Mouse (Mus musculus) stomach, embryonic 15.5 days (tissue): ENCODE measurements around the gene Tnpo3. TPM values are rescaled to one million over a fixed set of nuclear protein-coding genes. Genes with fewer than 3 reads are reported as not detected.
"Not testable (repeated sequence)": the region's sequence is repeated elsewhere in the genome, so short reads cannot be mapped to it uniquely, and the experiment has no call there.

Experiments used
- ATAC-seq: fragments of 200-750 bp; cut with Nextera tagmentation; 2 replicates; pipeline ENCODE4 v1.8.0; 2017; ENCODE audit warnings: low read depth, moderate number of reproducible peaks, moderate TSS enrichment; ENCODE audit not compliant: insufficient read depth, low FRiP score
- H3K27ac ChIP-seq: fragments of 300-500 bp; sonication (generic); 2 replicates; pipeline ENCODE4 v1.5.1; 2015; ENCODE audit warnings: mild to moderate bottlenecking, inconsistent platforms
- H3K27me3 ChIP-seq: fragments of 300-500 bp; sonication (generic); replicated peaks from 2 replicates; pipeline ENCODE4 v1.6.1; 2015; ENCODE audit warnings: inconsistent platforms
- H3K36me3 ChIP-seq: fragments of 300-500 bp; sonication (generic); 2 replicates; pipeline ENCODE4 v1.6.1; 2015; ENCODE audit warnings: inconsistent platforms
- H3K4me1 ChIP-seq: fragments of 300-500 bp; sonication (generic); 2 replicates; pipeline ENCODE4 v1.6.1; 2015; ENCODE audit warnings: inconsistent platforms
- H3K4me2 ChIP-seq: fragments of 300-500 bp; sonication (generic); 2 replicates; pipeline ENCODE4 v1.6.1; 2015; ENCODE audit warnings: mild to moderate bottlenecking, inconsistent platforms
- H3K4me3 ChIP-seq: fragments of 300-500 bp; sonication (generic); replicated peaks from 2 replicates; pipeline ENCODE4 v1.5.1; 2015; ENCODE audit warnings: inconsistent platforms
- H3K9ac ChIP-seq: fragments of 300-500 bp; sonication (generic); 2 replicates; pipeline ENCODE4 v1.6.1; 2015; ENCODE audit warnings: inconsistent platforms
- H3K9me3 ChIP-seq: fragments of 300-500 bp; sonication (generic); 2 replicates; pipeline ENCODE4 v1.6.1; 2016; ENCODE audit warnings: inconsistent platforms
- WGBS: fragments of 180-500 bp; shearing (Covaris S2); methylation state at CpG from one replicate; pipeline ENCODE4 v1.1.7; 2015; 5-methylcytosine and 5-hydroxymethylcytosine counted together
- polyA plus RNA-seq: library from polyadenylated mRNA; unstranded; fragments of >200 nt; fragmentation: Nextera tagmentation; extraction: Ambion mirVana; gene quantifications from 2 replicates; pipeline ENCODE4 v1.2.1, GENCODE M21; 2015

The Tnpo3 gene
- polyA plus RNA-seq, 1 experiment from 2014 or later = 76.7 TPM

GRCm38 (mm10) chr6:29600188-29600587 is 9.5 kb downstream of the Tnpo3 start:
- Histone ChIP-seq H3K27ac (no peak overlapping the region), H3K36me3 (no peaks in the 10 kb centered on the region), H3K4me2 (no peak overlapping the region), H3K9ac (no peak overlapping the region), H3K9me3 (no peaks in the 10 kb centered on the region), H3K4me3 (no peak overlapping the region), H3K4me1 (no peaks in the 10 kb centered on the region), H3K27me3 (no peaks in the 10 kb centered on the region)
- ATAC-seq = no peak

GRCm38 (mm10) chr6:29595656-29596055 is 14.0 kb downstream of the Tnpo3 start:
- no peak for ATAC-seq
- Histone ChIP-seq H3K27me3 (no peaks in the 10 kb centered on the region), H3K4me3 (no peak overlapping the region), H3K9ac (no peak overlapping the region), H3K4me2 (no peak overlapping the region), H3K4me1 (no peaks in the 10 kb centered on the region), H3K27ac (no peak overlapping the region), H3K36me3 (no peaks in the 10 kb centered on the region), H3K9me3 (no peaks in the 10 kb centered on the region)
- 74% methylated on average over 2 of the region's 2 CpGs for WGBS

GRCm38 (mm10) chr6:29581202-29581601 is 28.5 kb downstream of the Tnpo3 start:
- no peak overlapping the region for H3K4me2 ChIP-seq
- no peaks in the 10 kb centered on the region for H3K9me3 ChIP-seq
- H3K4me1 ChIP-seq = no peaks in the 10 kb centered on the region
- no peak for ATAC-seq
- H3K27ac ChIP-seq = no peak overlapping the region
- H3K36me3 ChIP-seq = peaks cover 47% of the 10 kb centered on the region
- no peak overlapping the region for H3K4me3 ChIP-seq
- WGBS = 93% methylated on average over 3 of the region's 3 CpGs
- no peaks in the 10 kb centered on the region for H3K27me3 ChIP-seq
- H3K9ac ChIP-seq = no peak overlapping the region

GRCm38 (mm10) chr6:29580770-29581169 is 28.9 kb downstream of the Tnpo3 start:
- no peaks in the 10 kb centered on the region for H3K4me1 ChIP-seq
- no peak overlapping the region for H3K4me3 ChIP-seq
- WGBS = 90% methylated on average over 1 of the region's 1 CpGs
- ATAC-seq = no peak
- H3K9ac ChIP-seq = no peak overlapping the region
- no peak overlapping the region for H3K27ac ChIP-seq
- peaks cover 43% of the 10 kb centered on the region for H3K36me3 ChIP-seq
- H3K27me3 ChIP-seq = no peaks in the 10 kb centered on the region
- no peaks in the 10 kb centered on the region for H3K9me3 ChIP-seq
- H3K4me2 ChIP-seq = no peak overlapping the region

- H3K9ac ChIP-seq, H3K4me2 ChIP-seq, H3K27ac ChIP-seq, H3K27me3 ChIP-seq, H3K4me1 ChIP-seq, ATAC-seq, H3K9me3 ChIP-seq, H3K4me3 ChIP-seq: not testable (repeated sequence)
- 84% methylated on average over 3 of the region's 3 CpGs for WGBS
- H3K36me3 ChIP-seq = peaks cover 42% of the 10 kb centered on the region
These were observed 33.3 kb downstream of the Tnpo3 start for GRCm38 (mm10) chr6:29576388-29576787.

- no peak overlapping the region for H3K4me3 ChIP-seq
- no peaks in the 10 kb centered on the region for H3K27me3 ChIP-seq
- no peak overlapping the region for H3K9ac ChIP-seq
- peaks cover 38% of the 10 kb centered on the region for H3K36me3 ChIP-seq
- no peak for ATAC-seq
- H3K4me2 ChIP-seq = no peak overlapping the region
- no peaks in the 10 kb centered on the region for H3K9me3 ChIP-seq
- WGBS = 94% methylated on average over 2 of the region's 2 CpGs
- no peak overlapping the region for H3K27ac ChIP-seq
- H3K4me1 ChIP-seq = no peaks in the 10 kb centered on the region
These were observed 52.6 kb downstream of the Tnpo3 start for GRCm38 (mm10) chr6:29557112-29557511.

GRCm38 (mm10) chr6:29552526-29552925 is 57.2 kb downstream of the Tnpo3 start:
- Histone ChIP-seq H3K4me3 (no peak overlapping the region), H3K9me3 (no peaks in the 10 kb centered on the region), H3K4me2 (no peak overlapping the region), H3K27ac (no peak overlapping the region), H3K9ac (no peak overlapping the region), H3K4me1 (no peaks in the 10 kb centered on the region), H3K27me3 (no peaks in the 10 kb centered on the region), H3K36me3 (peaks cover 43% of the 10 kb centered on the region)
- 54% methylated on average over 2 of the region's 2 CpGs for WGBS
- no peak for ATAC-seq

- H3K4me2 ChIP-seq = no peak overlapping the region
- 90% methylated on average over 1 of the region's 1 CpGs for WGBS
- no peak overlapping the region for H3K9ac ChIP-seq
- peak overlapping the region; percentile 50; the same call in 1 of the 2 replicates for H3K27ac ChIP-seq
- H3K4me3 ChIP-seq = no peak overlapping the region
- H3K9me3 ChIP-seq = no peaks in the 10 kb centered on the region
- no peak for ATAC-seq
- no peaks in the 10 kb centered on the region for H3K27me3 ChIP-seq
- peaks cover 44% of the 10 kb centered on the region; the same call in 1 of the 2 replicates for H3K36me3 ChIP-seq
- H3K4me1 ChIP-seq = no peaks in the 10 kb centered on the region
These were observed 61.6 kb downstream of the Tnpo3 start for GRCm38 (mm10) chr6:29548086-29548485.

- Histone ChIP-seq H3K4me1 (no peaks in the 10 kb centered on the region), H3K27ac (no peak overlapping the region), H3K27me3 (no peaks in the 10 kb centered on the region), H3K36me3 (peaks cover 49% of the 10 kb centered on the region; the same call in 1 of the 2 replicates), H3K4me3 (no peak overlapping the region), H3K9ac (no peak overlapping the region), H3K9me3 (no peaks in the 10 kb centered on the region), H3K4me2 (no peak overlapping the region)
- peak; percentile 35; the same call in 1 of the 2 replicates for ATAC-seq
These were observed 62.1 kb downstream of the Tnpo3 start for GRCm38 (mm10) chr6:29547582-29547981.

GRCm38 (mm10) chr6:29545611-29546010 is 64.1 kb downstream of the Tnpo3 start:
- no peak overlapping the region for H3K4me3 ChIP-seq
- H3K27me3 ChIP-seq = no peaks in the 10 kb centered on the region
- H3K4me2 ChIP-seq = no peak overlapping the region
- no peak overlapping the region for H3K27ac ChIP-seq
- H3K9ac ChIP-seq = no peak overlapping the region
- ATAC-seq = no peak
- peaks cover 45% of the 10 kb centered on the region for H3K36me3 ChIP-seq
- no peaks in the 10 kb centered on the region for H3K4me1 ChIP-seq
- H3K9me3 ChIP-seq = no peaks in the 10 kb centered on the region
- 98% methylated on average over 2 of the region's 2 CpGs for WGBS

- peaks cover 40% of the 10 kb centered on the region for H3K36me3 ChIP-seq
- no peak for ATAC-seq
- 83% methylated on average over 1 of the region's 1 CpGs for WGBS
These were observed 68.7 kb downstream of the Tnpo3 start for GRCm38 (mm10) chr6:29540956-29541355.

GRCm38 (mm10) chr6:29540223-29540622 is 69.5 kb downstream of the Tnpo3 start:
- H3K36me3 ChIP-seq = peaks cover 33% of the 10 kb centered on the region
- no peak overlapping the region for H3K27ac ChIP-seq
- H3K4me3 ChIP-seq = no peak overlapping the region
- H3K9ac ChIP-seq = no peak overlapping the region
- no peak for ATAC-seq
- H3K9me3 ChIP-seq = no peaks in the 10 kb centered on the region
- WGBS = 78% methylated on average over 6 of the region's 6 CpGs
- H3K27me3 ChIP-seq = no peaks in the 10 kb centered on the region
- H3K4me1 ChIP-seq = peaks cover 3% of the 10 kb centered on the region; the same call in 1 of the 2 replicates
- no peak overlapping the region for H3K4me2 ChIP-seq

More at GRCm38 (mm10) chr6:29540956-29541355, 68.7 kb downstream of the Tnpo3 start:
- Histone ChIP-seq H3K9ac (no peak overlapping the region), H3K4me1 (no peaks in the 10 kb centered on the region), H3K9me3 (no peaks in the 10 kb centered on the region), H3K27me3 (no peaks in the 10 kb centered on the region), H3K4me3 (no peak overlapping the region), H3K27ac (no peak overlapping the region), H3K4me2 (no peak overlapping the region)

- ATAC-seq = no peak
- Histone ChIP-seq H3K36me3 (peaks cover 27% of the 10 kb centered on the region), H3K27me3 (no peaks in the 10 kb centered on the region), H3K9ac (no peak overlapping the region), H3K4me1 (peaks cover 3% of the 10 kb centered on the region; the same call in 1 of the 2 replicates), H3K27ac (no peak overlapping the region), H3K4me2 (no peak overlapping the region), H3K9me3 (no peaks in the 10 kb centered on the region), H3K4me3 (no peak overlapping the region)
- 81% methylated on average over 8 of the region's 8 CpGs for WGBS
These were observed 70.2 kb downstream of the Tnpo3 start for GRCm38 (mm10) chr6:29539502-29539901.
